ENCODE assay signal across 30 mouse cellular contexts in genomic region chr9:57384621-57385020, GRCm38 (mm10). TPM values are rescaled to one million over a fixed set of nuclear protein-coding genes. Genes with fewer than 3 reads are reported as not detected.
DNase-seq lines count a peak whose midpoint lies in the region; ATAC-seq and TF ChIP-seq lines count a peak whose summit lies in the region.
"Had no signal": no experiment of that assay in that cellular context is flagged by ENCODE, and none has a peak within 500 bp of the region (broad histone marks: within the 10 kb centered on the region; RNA-seq: fewer than 3 reads in every experiment).

No protein-coding gene starts in this region.

- no peaks in the 10 kb centered on the region for H3K36me3 ChIP-seq in lung, embryonic 14.5 days (ENCODE audit: insufficient read depth)
- H3K36me3 ChIP-seq: embryonic facial prominence, embryonic 10.5 days; embryonic facial prominence, embryonic 15.5 days; forebrain, embryonic 15.5 days; heart, embryonic 13.5 days; hindbrain, embryonic 10.5 days; kidney, embryonic 15.5 days; limb, embryonic 13.5 days; neural tube, embryonic 15.5 days; stomach, embryonic 15.5 days had no signal

- H3K4me3 ChIP-seq in lung, embryonic 14.5 days (ENCODE audit: low read depth, low read length): no peak overlapping the region
- H3K4me3 ChIP-seq: embryonic facial prominence, embryonic 10.5 days; embryonic facial prominence, embryonic 15.5 days; forebrain, embryonic 15.5 days; heart, embryonic 13.5 days; hindbrain, embryonic 10.5 days; kidney, embryonic 15.5 days; limb, embryonic 13.5 days; neural tube, embryonic 15.5 days; stomach, embryonic 15.5 days had no signal

- no peaks in the 10 kb centered on the region for H3K9me3 ChIP-seq in lung, embryonic 14.5 days (ENCODE audit: low read depth, low read length)
- H3K9me3 ChIP-seq: embryonic facial prominence, embryonic 10.5 days; embryonic facial prominence, embryonic 15.5 days; forebrain, embryonic 15.5 days; heart, embryonic 13.5 days; hindbrain, embryonic 10.5 days; kidney, embryonic 15.5 days; limb, embryonic 13.5 days; neural tube, embryonic 15.5 days; stomach, embryonic 15.5 days had no signal

- no peak overlapping the region for H3K4me2 ChIP-seq in lung, embryonic 14.5 days
- H3K4me2 ChIP-seq: embryonic facial prominence, embryonic 15.5 days; forebrain, embryonic 15.5 days; heart, embryonic 13.5 days; kidney, embryonic 15.5 days; limb, embryonic 13.5 days; liver, embryonic 11.5 days; neural tube, embryonic 15.5 days; stomach, embryonic 15.5 days had no signal

- H3K9ac ChIP-seq in lung, embryonic 14.5 days: no peak overlapping the region
- H3K9ac ChIP-seq: embryonic facial prominence, embryonic 15.5 days; forebrain, embryonic 15.5 days; heart, embryonic 13.5 days; kidney, embryonic 15.5 days; limb, embryonic 13.5 days; neural tube, embryonic 15.5 days; stomach, embryonic 15.5 days had no signal

- H3K4me1 ChIP-seq in lung, embryonic 14.5 days (ENCODE audit: insufficient read depth): no peaks in the 10 kb centered on the region
- H3K4me1 ChIP-seq: embryonic facial prominence, embryonic 10.5 days; embryonic facial prominence, embryonic 15.5 days; forebrain, embryonic 15.5 days; hindbrain, embryonic 10.5 days; kidney, embryonic 15.5 days; limb, embryonic 13.5 days; neural tube, embryonic 15.5 days; stomach, embryonic 15.5 days had no signal

- peak; percentile 5 for DNase-seq in lung, embryonic 14.5 days
- no peak for DNase-seq in lung, adult 18-20 months
- DNase-seq in NIH3T3 (ENCODE audit: low read depth): peak; percentile 57
- peak; percentile 62 for DNase-seq in gonadal fat pad, adult 2 months (ENCODE audit: low read depth)
- DNase-seq in adrenal gland, postnatal 4 days (ENCODE audit: low spot score in 2 of 2): no peak
- DNase-seq in Muller cell, postnatal 12 days (ENCODE audit: inconsistent ontology term): no peak
- DNase-seq: adrenal gland, postnatal 25 days; cerebellum, adult 2 months; cerebellum, postnatal 25 days; gastrocnemius, postnatal 36 days; heart, postnatal 10 days; kidney, adult 18-20 months; kidney, postnatal 25 days; lung, postnatal 10 days; midbrain, embryonic 14.5 days; retina, postnatal 1 day; right cerebral cortex, postnatal 14 days had no signal

- 47% methylated on average over 2 of the region's 2 CpGs for WGBS in lung, embryonic 14.5 days

- TF ChIP-seq CTCF in lung, embryonic 14.5 days (IDR thresholded peaks at IDR 0.05; ENCODE audit: low read depth): no peak

- no peak for ATAC-seq in lung, embryonic 14.5 days (ENCODE audit: insufficient read depth)
- ATAC-seq in cerebellum, adult (ENCODE audit: insufficient number of reproducible peaks, low FRiP score, low TSS enrichment): no peak
- ATAC-seq: CD4-positive, CD25-positive, alpha-beta regulatory T cell, adult 4 months; forebrain, embryonic 15.5 days; hindbrain, embryonic 16.5 days had no signal

- H3K27me3 ChIP-seq in lung, embryonic 14.5 days (ENCODE audit: insufficient read depth, low read length): no peaks in the 10 kb centered on the region
- H3K27me3 ChIP-seq: embryonic facial prominence, embryonic 15.5 days; forebrain, embryonic 15.5 days; heart, embryonic 13.5 days; kidney, embryonic 15.5 days; limb, embryonic 13.5 days; neural tube, embryonic 15.5 days; stomach, embryonic 15.5 days had no signal

- H3K27ac ChIP-seq in lung, embryonic 14.5 days (ENCODE audit: low read depth): no peak overlapping the region
- H3K27ac ChIP-seq: embryonic facial prominence, embryonic 10.5 days; embryonic facial prominence, embryonic 15.5 days; forebrain, embryonic 15.5 days; heart, embryonic 13.5 days; hindbrain, embryonic 10.5 days; kidney, embryonic 15.5 days; limb, embryonic 13.5 days; neural tube, embryonic 15.5 days; stomach, embryonic 15.5 days had no signal

RNA-seq across cellular contexts. Expression of gene Ppcdc, which starts 55.3 kb away (rescaled TPM):
- polyA plus RNA-seq in lung, embryonic 14.5 days (2014; fragmentation: Nextera tagmentation; extraction: Ambion mirVana): 22.5 and 23.7 TPM in 2 replicates
- polyA plus RNA-seq in gonadal fat pad, adult 2 months (2012; rRNA removed): 51.6 and 57.3 TPM in 2 replicates
- total RNA-seq in adrenal gland, postnatal 4 days (2021): 10 to 100 TPM; 22.4 to 25.1 TPM

Comparison
In these comparisons a context has a peak if more than half of its experiments do, and no peak if none do; other contexts are left out.
1. DNase-seq: peak in lung, embryonic 14.5 days (single experiment), NIH3T3 (single experiment) and gonadal fat pad, adult 2 months (single experiment); none in lung, adult 18-20 months (0 of 2), adrenal gland, postnatal 4 days (0 of 2) and Muller cell, postnatal 12 days (single experiment).